Mouse (Mus musculus): Measurements from ENCODE around the gene Farsa.
A peak's percentile ranks its signal among the peaks of the same experiment; 100 is the strongest.
"Not testable (repeated sequence)": the region's sequence is repeated elsewhere in the genome, so short reads cannot be mapped to it uniquely, and the experiment has no call there.

Gene Farsa

DNA sequence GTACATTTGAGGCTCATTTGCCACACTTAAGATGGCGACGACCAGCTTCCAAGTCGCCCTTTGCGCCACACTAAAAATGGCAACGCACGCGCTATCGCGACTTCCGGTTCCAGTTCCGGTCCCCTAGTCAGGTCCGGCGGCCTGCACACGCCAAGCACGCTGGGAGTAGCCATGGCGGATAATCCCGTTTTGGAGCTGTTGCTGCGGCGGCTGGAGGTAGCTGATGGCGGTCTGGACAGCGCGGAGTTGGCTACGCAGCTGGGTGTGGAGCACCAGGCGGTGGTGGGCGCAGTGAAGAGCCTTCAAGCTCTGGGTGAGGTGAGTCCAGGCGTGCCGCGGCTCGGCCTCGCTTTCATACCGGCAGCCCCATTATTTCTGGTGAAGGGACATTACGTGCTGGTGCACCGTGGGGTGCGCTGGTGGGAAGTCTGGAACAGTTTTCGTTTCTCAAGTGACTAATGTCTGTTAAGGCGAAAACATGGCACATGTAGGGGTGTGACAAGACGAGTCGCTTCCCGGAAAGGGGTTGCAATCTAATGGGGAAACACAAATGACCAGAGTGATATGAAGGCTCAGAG lies at the start of gene Farsa:
Gene Farsa (plus strand): TSS at position 126 of the 578 bp plus-strand sequence.
- peak; percentile 81 to 83 for DNase-seq (ENCODE audit: low read depth in 1 of 2, low spot score in 2 of 2)

- no peak for DNase-seq (ENCODE audit: low read depth in 1 of 2, low spot score in 2 of 2)
These were observed 47.5 kb upstream of the Farsa start for GRCm38 (mm10) chr8:84809109-84809940.

DNA sequence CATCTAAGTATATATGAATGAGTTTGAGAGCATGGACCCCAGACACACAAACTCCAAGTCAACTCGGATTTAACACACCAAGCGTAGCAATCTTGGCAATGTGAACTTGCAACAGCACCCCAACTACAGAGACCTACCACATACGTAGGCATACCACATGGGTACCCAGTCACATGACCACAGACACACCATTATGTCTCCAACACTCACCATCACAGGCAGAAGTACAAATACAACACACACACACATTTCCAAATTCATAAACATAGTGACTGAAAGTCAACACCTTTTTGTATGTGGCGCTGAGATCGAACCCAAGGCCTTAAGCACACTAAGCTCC lies 46.9 kb upstream of the Farsa start:
- DNase-seq (ENCODE audit: low read depth in 1 of 2, low spot score in 2 of 2) = no peak

DNA sequence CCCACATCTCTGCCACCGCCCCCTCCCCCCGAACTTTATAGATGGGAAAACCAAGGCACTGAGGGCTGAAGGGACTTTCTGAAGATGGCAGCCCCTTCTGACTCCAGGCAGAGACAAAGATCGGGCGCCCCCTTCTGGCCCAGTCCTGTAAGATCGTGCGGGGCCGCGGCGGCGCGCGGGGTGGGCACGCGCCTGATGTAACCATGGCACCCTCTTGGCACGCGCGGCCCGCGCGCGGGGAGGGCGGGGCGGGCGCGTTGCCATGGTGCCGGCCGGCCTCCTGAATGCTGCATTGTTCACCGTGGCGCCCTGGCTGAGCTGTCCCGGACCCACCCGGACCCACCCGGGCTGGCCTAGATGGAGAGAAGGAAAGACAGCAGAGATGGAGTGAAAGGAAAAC lies 45.9 kb upstream of the Farsa start:
- peak; percentile 86 to 92 for DNase-seq (ENCODE audit: low read depth in 1 of 2, low spot score in 2 of 2)

GRCm38 (mm10) chr8:84811303-84811702 lies 45.5 kb upstream of the Farsa start:
- no peak for DNase-seq (ENCODE audit: low read depth in 1 of 2, low spot score in 2 of 2)

DNA sequence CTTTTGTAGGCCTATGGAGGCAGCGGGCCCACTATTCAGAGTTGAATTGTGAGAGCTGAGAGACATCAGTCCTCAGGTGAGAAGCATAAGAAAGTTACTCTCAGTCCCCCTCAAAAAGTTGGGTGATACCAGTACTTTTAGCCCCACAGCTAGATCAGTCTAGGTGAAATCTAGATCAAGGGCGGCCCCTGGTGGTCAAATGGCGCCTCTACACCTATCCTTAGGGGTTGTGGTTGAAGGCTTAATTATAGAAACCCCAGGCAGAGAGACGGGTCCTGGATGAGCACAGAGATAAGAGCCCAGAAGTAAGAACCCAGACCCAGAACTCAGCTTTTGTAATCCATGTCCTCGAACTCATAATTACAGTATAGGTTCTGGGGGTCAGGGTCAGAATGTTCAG lies 43.7 kb upstream of the Farsa start:
- peak; percentile 48 to 72 for DNase-seq (ENCODE audit: low read depth in 1 of 2, low spot score in 2 of 2)

DNA sequence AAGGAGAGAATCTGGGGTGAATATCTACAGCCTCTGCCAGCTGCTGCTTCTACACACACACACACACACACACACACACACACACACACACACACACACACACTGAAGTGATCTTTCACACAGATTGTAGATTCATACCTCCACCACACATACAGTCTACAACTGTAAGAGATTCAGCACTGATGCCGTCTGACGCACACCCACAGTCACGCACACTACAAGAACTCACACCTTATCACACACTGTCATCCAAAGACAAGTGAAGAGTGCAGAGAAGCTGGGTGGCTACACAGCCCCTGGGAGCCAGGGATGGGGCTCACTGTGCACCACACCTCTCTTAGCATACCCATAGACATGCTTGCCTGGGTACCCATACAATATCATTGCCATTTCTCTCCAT lies 43.0 kb upstream of the Farsa start:
- DNase-seq (ENCODE audit: low read depth in 1 of 2, low spot score in 2 of 2) = no peak

DNA sequence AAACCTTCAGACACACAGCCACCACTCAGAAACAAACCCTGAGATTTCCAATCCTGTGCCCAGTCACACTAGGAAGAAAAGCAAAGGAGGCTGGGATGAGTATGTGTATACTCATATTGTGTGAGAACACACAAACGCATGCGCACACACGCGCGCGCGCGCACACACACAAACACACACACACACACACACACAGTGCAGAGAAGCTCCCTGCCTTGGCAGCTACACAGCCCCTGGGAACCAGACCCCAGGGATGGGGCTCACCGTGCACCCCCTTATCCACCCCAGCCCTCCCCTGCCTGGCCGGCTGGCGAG lies 42.6 kb upstream of the Farsa start:
- DNase-seq (ENCODE audit: low read depth in 1 of 2, low spot score in 2 of 2) = no peak

DNA sequence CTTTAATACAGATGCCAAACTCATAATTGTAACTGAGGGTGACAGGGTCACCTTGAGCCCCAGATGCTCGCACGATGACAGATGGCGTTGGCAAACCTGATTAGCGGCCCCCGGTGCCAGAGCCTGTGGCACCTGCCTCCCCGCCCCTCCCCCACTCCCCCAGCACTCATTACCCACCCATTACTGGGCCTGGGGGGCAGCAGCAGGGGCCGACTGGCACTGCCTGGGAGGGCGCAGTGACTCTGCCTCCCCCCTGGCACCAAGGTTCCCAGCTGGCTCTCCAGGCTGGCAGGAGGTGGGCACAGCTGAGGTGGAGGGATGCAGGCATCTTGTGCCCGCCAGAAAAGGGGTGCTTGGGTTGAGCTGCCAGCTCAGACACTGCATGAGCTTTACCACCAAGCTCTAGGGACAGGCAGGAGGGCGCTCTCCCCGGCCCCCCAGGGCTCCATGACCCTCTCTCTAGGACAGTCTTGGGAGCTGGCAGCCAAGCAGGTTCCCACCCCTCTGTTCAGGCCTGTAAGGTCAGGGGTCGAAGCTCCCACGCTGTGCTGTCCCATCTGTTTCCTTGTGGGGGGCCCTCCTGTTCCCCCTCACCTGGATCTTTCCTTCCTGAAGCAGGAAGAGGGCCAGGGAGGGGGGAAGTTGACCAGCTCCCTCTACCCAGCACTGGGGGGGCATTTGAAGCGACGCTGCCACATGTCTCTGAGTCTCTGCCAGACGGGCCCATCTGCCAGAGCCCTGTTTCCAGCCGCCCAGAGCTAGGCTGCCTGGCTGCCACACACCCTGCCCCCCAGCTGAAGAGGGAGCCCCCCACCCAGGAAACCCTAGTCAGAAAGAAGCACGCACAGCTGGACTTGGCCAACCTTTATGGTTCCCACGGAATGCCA lies 42.0 kb upstream of the Farsa start:
- no peak for DNase-seq (ENCODE audit: low read depth in 1 of 2, low spot score in 2 of 2)

DNA sequence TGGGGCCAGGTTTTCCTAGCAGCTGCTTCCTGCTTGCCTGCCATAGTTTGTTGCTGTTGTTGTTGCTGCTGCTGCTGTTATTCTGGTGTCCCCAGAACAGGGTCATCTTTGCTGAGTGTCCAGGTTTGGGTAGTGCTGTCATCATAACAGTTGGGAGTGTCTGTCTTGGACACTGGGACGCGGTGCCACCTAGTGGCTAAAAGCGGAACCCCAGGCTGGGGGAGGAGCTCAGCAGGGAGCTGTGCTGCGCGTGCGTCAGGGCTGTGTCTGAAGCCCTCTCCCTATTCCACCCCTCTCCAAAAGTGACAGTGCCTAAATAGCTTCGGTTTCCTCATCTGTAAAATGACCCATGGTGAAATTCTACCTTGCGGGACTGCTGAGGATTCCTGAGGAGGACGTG lies 41.2 kb upstream of the Farsa start:
- peak; percentile 86 to 96 for DNase-seq (ENCODE audit: low read depth in 1 of 2, low spot score in 2 of 2)

DNA sequence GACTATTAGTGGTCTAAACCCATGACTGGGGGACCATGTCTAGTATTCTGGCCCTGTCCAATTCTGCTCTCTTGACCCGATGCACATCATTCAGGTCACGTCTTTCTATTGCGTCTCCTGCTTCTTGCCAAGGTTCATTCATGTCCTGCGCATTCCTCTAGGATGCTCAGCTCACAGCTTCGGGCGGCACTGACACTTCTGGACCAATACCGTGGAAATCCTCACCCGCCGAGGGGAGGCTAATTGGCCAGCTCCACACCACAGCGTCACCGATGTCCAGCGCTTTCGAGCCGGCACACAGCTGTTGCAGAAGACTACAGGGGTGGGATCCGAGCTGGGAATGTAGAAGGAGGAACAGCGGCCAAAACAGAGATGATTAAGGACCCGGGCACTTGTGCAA lies 40.7 kb upstream of the Farsa start:
- no peak for DNase-seq (ENCODE audit: low read depth in 1 of 2, low spot score in 2 of 2)

DNA sequence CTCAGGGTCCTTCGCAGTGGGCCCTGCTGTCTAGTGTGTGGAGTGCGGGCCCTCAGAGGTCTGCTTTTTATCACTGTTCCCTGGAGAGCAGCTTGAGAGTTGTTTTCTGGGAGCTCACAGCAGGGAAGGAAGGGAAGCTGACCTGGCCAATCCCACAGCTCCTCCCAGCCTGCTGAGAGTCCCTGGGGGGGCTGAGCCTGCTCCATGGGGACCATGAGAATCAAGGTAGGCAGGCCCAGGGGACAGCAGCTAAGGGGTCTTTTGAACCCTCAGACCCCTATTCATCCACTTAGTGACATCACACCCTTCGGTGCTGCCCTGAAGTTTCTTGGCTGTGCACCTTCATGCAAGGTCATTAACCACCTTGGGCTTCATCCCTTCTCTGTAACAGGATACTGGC lies 34.1 kb upstream of the Farsa start, which contains the start of gene Dand5:
Gene Dand5 (minus strand): TSS at position 101 of the 400 bp plus-strand sequence.
- no peak for DNase-seq (ENCODE audit: low read depth in 1 of 2, low spot score in 2 of 2)

- DNase-seq (ENCODE audit: low read depth in 1 of 2, low spot score in 2 of 2) = no peak
These were observed 33.1 kb upstream of the Farsa start for GRCm38 (mm10) chr8:84823653-84824052.

DNA sequence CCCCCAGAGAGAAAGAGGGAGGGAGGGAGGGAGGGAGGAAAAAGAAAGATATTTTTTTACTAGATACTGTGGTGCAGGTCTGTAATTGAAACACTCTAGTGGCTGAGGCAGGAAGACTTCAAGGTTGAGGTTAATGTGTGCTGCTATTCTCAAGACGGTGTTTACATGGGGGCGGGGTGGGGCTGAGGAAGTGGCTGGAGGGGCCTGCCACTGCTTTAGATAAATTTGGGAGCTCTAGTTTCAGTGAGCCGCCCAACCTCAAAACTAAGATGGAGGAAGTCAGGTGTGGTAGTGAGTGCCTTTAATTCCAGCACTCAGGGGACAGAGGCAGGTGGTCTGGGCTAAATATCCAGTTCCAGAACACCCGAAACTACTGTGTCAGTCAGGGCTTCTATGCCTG lies 31.2 kb upstream of the Farsa start:
- DNase-seq (ENCODE audit: low read depth in 1 of 2, low spot score in 2 of 2) = no peak

GRCm38 (mm10) chr8:84826518-84826917 lies 30.3 kb upstream of the Farsa start:
- not testable (repeated sequence) for DNase-seq (ENCODE audit: low read depth in 1 of 2, low spot score in 2 of 2)

DNA sequence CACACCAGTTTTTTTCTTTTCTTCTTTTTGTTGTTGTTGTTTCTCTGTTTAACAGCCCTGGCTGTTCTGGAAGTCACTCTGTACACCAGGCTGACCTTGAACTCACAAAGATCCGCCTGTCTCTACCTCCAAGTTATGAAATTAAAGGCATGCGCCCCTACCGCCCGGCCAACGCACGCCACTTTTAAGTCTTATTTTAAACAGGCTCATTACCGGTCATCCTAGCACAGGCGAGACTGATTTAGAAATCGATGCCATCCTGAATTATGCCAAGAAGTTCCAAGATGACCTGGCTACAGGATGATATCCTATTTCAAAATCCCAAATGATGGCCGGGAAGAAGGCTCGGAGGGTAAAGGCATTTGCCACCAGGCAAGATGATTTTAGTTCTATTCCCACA lies 25.3 kb upstream of the Farsa start, which contains the start of gene Gadd45gip1:
Gene Gadd45gip1 (plus strand): TSS at position 33 of the 400 bp plus-strand sequence.
- DNase-seq (ENCODE audit: low read depth in 1 of 2, low spot score in 2 of 2) = peak in 1 of 2 experiments; percentile 59

GRCm38 (mm10) chr8:84832034-84832717 lies 24.6 kb upstream of the Farsa start:
- peak in 1 of 2 experiments; percentile 53 for DNase-seq (ENCODE audit: low read depth in 1 of 2, low spot score in 2 of 2)

DNA sequence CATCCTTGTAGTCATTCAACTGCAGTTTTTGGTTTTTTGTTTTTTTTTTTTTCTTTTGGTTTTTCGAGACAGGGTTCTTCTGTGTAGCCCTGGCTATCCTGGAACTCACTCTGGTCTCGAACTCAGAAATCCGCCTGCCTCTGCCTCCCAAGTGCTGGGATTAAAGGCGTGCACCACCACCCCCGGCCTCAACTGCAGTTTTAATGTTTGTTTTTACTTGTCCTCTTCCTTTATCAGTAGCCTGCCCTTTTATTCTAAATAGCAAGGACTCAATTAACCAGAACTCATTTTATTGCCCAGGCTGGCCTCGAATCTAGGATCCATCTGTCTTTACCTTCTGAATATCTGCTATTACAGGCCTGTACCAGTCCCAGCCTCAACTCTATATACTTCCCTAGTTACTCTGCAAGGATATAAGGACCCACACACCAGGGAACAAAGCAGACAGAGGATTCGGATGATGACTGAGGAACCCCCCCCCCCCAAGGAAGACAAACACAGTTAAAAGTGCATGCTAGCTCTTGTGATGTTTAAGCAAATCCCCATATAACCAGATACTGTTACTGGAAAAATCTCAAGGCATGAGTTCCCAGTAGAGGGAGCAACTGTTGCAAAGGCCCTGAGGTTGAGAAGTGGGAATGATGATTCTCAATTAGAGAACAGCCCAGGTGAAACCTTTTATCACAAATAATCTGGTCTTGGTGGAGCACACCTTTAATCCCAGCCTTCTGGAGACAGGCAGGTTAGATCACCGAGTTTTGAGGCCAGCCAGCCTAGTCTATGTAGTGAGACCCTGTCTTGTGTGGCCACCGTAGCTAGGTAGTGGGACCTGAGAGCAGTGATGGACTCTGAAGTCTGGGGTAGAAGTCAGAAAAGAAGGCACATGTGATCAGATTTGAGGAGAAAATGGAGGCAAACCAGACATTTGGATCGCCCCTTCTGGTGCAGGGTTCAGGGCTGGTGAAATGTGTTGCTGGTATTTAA lies 23.7 kb upstream of the Farsa start:
- no peak for DNase-seq (ENCODE audit: low read depth in 1 of 2, low spot score in 2 of 2)

DNA sequence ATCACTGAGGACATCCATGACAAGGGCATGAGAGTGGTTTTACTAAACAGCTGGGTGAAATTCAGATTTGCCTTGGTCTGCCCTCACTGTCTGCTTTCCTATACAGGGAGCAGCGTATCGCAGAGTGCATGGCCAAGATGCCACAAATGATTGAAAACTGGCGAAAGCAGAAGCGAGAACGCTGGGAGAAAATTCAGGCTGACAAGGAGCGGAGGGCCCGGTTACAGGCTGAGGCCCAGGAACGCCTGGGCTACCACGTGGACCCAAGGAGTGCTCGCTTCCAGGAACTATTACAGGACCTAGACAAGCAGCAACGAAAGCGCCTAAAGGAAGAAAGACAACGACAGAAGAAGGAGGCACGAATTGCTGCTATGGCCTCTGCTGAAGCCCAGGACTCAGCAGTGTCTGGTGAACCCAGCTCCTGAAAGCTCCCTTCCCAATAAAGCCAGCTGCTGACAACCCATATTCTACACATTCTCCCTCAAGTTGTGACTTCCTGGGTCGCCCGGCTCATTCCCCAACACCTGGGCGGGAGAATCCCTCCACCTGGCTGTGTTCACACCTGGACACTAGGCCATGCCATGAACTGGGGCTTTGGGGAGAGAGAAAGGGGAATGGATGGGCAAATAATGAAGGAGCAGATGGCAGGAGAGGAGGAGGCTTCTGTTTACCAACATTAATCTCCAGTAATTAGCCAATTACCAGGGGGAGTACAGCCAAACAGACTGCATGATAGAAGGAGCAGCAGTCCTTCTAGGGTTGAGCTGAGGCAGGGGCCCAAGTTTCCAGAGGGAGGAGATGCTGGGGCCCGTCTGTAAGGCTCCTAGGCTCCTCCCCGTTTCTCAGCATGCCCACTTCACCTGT lies 22.6 kb upstream of the Farsa start:
- no peak for DNase-seq (ENCODE audit: low read depth in 1 of 2, low spot score in 2 of 2)
